Mouse (Mus musculus) neural tube, embryonic 13.5 days (tissue): ENCODE results near the gene Fbxl19. TPM values are rescaled to one million over a fixed set of nuclear protein-coding genes. Genes with fewer than 3 reads are reported as not detected.

ENCODE experiments used
- ATAC-seq: fragments of 200-750 bp; cut with Nextera tagmentation; 2 replicates; pipeline ENCODE4 v1.8.0; 2017; ENCODE audit warnings: low read depth, mild to moderate bottlenecking, moderate TSS enrichment, moderate library complexity
- H3K27ac ChIP-seq: fragments of 300-500 bp; sonication (generic); replicated peaks from 2 replicates; pipeline ENCODE4 v1.5.1; 2015; ENCODE audit warnings: moderate library complexity, mild to moderate bottlenecking, inconsistent platforms
- H3K27me3 ChIP-seq: fragments of 300-500 bp; sonication (generic); 2 replicates; pipeline ENCODE4 v1.6.1; 2015; ENCODE audit warnings: mild to moderate bottlenecking, inconsistent platforms
- H3K36me3 ChIP-seq: fragments of 300-500 bp; sonication (generic); 2 replicates; pipeline ENCODE4 v1.6.1; 2015; ENCODE audit warnings: mild to moderate bottlenecking, inconsistent platforms
- H3K4me1 ChIP-seq: fragments of 300-500 bp; sonication (generic); replicated peaks from 2 replicates; pipeline ENCODE4 v1.6.1; 2015; ENCODE audit warnings: inconsistent platforms
- H3K4me2 ChIP-seq: fragments of 300-500 bp; sonication (generic); 2 replicates; pipeline ENCODE4 v1.6.1; 2015; ENCODE audit warnings: inconsistent platforms, mild to moderate bottlenecking, moderate library complexity
- H3K4me3 ChIP-seq: fragments of 300-500 bp; sonication (generic); 2 replicates; pipeline ENCODE4 v1.5.1; 2015; ENCODE audit warnings: mild to moderate bottlenecking, inconsistent platforms
- H3K9ac ChIP-seq: fragments of 300-500 bp; sonication (generic); 2 replicates; pipeline ENCODE4 v1.6.1; 2015; ENCODE audit warnings: moderate library complexity, mild to moderate bottlenecking, inconsistent platforms
- H3K9me3 ChIP-seq: fragments of 300-500 bp; sonication (generic); 2 replicates; pipeline ENCODE4 v1.6.1; 2016; ENCODE audit warnings: inconsistent platforms
- WGBS: fragments of 180-500 bp; shearing (Covaris S2); methylation state at CpG from one replicate; pipeline ENCODE4 v1.1.7; 2015; 5-methylcytosine and 5-hydroxymethylcytosine counted together
- microRNA counts: library from miRNA; unstranded; fragments of <30 nt; microRNA quantifications from one replicate; lab custom pipeline; 2016
- microRNA-seq: library from miRNA; unstranded; fragments of <30 nt; microRNA quantifications from one replicate; pipeline ENCODE4, GENCODE M21; 2016
- polyA plus RNA-seq: library from polyadenylated mRNA; unstranded; fragments of >200 nt; fragmentation: Nextera tagmentation; extraction: Ambion mirVana; gene quantifications from 2 replicates; pipeline ENCODE4 v1.2.1, GENCODE M21; 2015

Fbxl19 gene
- polyA plus RNA-seq, 1 experiment from 2014 or later: 8.8 TPM

DNA sequence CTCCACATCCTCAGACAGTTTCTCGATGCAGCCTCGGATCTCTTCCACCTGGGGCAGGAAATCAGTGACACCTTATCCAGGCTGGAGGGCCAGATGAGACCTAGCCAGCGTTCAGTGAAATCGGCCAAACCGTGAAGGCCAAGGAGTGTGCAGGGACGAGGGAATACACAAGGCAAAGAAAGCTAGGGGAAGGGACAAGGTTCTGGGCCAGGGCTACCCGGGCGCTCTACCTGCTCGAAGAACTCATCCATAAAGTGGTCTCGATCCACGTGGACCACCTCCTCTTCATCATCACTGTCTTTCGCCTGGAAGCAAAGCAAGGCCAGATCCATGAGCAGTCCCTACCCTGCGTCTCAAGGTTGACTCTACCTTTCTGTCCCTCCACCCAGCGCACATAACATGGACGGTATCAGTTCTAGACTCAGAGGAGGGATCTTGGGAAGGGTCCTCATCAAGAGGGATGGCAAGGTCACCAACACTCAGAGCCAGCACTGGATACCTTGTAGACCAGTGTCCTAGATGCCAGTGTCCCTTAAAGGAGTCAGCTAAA, 70.8 kb downstream of the Fbxl19 start:
- H3K36me3 ChIP-seq: peaks cover 59% of the 10 kb centered on the region
- no peaks in the 10 kb centered on the region for H3K4me1 ChIP-seq
- H3K27me3 ChIP-seq: no peaks in the 10 kb centered on the region
- no peak overlapping the region for H3K27ac ChIP-seq
- no peak for ATAC-seq
- H3K9me3 ChIP-seq: no peaks in the 10 kb centered on the region
- H3K4me2 ChIP-seq: no peak overlapping the region
- 93% methylated on average over 15 of the region's 15 CpGs for WGBS
- peak overlapping the region; percentile 26; the same call in 1 of the 2 replicates for H3K9ac ChIP-seq
- no peak overlapping the region for H3K4me3 ChIP-seq

DNA sequence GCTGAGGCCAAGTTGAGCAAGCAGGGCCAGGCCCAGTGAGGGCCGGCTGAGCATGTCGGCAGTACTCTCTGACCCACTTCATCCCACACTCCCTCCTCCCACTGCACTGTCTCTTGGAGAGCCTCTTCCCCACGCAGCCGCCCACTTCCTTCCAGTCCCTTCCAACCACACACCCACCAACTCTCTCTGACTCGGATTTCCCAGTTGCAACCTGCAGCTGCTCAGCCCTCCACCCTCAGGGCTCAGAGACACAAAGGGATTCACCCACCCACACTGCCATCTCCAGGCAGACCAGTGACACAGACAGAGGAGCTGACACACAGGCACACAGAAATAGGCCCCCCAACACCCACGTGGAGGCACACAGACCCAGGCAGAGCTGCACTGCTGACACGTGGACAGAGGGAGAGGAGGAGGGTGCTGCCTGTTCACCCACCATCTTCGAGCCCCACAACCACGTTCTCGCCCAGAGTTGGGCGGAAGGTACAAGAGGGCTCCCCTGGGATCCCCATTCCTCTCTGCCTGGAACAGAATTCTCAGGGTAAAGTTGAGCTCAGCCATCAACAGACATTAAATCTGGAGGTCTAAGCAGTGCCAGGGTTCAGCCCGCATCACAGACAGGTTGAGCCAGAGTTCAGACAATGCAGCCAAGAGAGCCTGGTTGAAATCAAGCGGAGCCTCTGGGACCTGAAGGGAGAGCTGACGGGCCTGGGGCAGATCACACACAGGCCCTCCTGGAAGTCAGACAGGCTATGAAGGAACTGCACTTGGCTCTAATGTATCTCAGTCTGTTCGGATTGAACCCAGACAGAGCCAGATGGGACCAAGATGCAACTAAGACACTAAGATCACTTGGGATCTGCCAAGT, 71.8 kb downstream of the Fbxl19 start:
- no peak overlapping the region for H3K27ac ChIP-seq
- no peaks in the 10 kb centered on the region for H3K27me3 ChIP-seq
- no peaks in the 10 kb centered on the region for H3K9me3 ChIP-seq
- ATAC-seq: no peak
- no peak overlapping the region for H3K4me3 ChIP-seq
- peak overlapping the region; percentile 26 for H3K9ac ChIP-seq
- 66% methylated on average over 15 of the region's 15 CpGs for WGBS
- H3K4me2 ChIP-seq: no peak overlapping the region
- peaks cover 49% of the 10 kb centered on the region for H3K36me3 ChIP-seq
- H3K4me1 ChIP-seq: peaks cover 6% of the 10 kb centered on the region; the same call in 1 of the 2 replicates

DNA sequence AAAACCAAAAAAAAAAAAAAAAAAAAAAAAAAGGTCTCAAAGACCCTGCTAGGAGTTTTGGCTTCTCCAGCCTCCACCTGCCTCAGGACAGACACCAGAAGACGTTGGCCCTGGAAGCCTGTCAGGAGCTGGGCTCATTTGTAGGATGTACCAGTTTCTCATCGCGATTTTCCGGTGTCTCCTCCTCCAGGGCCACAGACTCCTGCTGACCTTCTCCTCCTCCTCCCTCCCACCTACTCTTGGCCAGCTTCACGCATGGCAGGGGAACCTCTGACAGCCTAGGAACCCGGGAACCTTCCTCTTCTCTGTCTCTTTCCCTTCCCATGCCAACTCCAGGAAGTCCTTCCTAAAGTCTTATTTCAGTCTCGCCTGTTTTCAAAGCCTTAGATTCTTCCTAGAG, 72.7 kb downstream of the Fbxl19 start:
- H3K4me1 ChIP-seq: peaks cover 12% of the 10 kb centered on the region; the same call in 1 of the 2 replicates
- no peaks in the 10 kb centered on the region for H3K9me3 ChIP-seq
- 79% methylated on average over 7 of the region's 7 CpGs for WGBS
- peaks cover 42% of the 10 kb centered on the region for H3K36me3 ChIP-seq
- ATAC-seq: no peak
- no peak overlapping the region for H3K27ac ChIP-seq
- H3K4me3 ChIP-seq: no peak overlapping the region
- H3K4me2 ChIP-seq: no peak overlapping the region
- no peaks in the 10 kb centered on the region for H3K27me3 ChIP-seq
- H3K9ac ChIP-seq: no peak overlapping the region

DNA sequence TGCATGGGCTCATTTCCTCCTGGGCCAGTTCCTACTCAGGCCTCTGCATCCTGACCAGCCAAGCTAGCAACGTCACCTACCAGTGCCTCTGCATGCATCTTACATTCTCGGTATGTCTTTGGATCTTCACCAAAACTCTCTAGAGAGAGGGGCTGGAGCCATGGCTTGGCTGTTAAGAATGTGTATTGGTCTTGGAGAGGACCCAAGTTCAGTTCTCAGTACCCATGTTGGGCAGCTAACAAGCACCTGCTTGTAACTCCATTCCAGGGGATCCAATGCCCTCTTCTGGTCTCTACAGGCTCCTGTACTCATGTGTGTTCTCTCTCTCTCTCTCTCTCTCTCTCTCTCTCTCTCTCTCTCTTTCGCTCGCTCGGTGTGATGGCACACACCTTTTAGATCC, 73.4 kb downstream of the Fbxl19 start:
- Histone ChIP-seq H3K27me3 (no peaks in the 10 kb centered on the region), H3K36me3 (peaks cover 35% of the 10 kb centered on the region), H3K27ac (no peak overlapping the region), H3K4me2 (no peak overlapping the region), H3K4me3 (no peak overlapping the region), H3K9me3 (no peaks in the 10 kb centered on the region), H3K4me1 (peaks cover 18% of the 10 kb centered on the region), H3K9ac (no peak overlapping the region)
- ATAC-seq: no peak
- WGBS: 91% methylated on average over 5 of the region's 5 CpGs

MicroRNAs encoded within 50 kb of the gene (microRNA counts, 519-probe panel; counts per million panel counts)
- microRNA mmu-miR-762 (lab: Ali Mortazavi, UCI): 1,674 counts per million, percentile 10 among the panel's probes with 10 or more counts

Small RNA genes within 50 kb of the gene (microRNA-seq; reads per million reads assigned to microRNA genes)
- not detected for gene Mir762

Other genes with a start within 250 kb of the Fbxl19 start
- gene Srcap, start 232.6 kb upstream of the Fbxl19 start, polyA plus RNA-seq: 50.1 and 56.1 TPM in 2 replicates
- 15.7 and 16.6 TPM in 2 replicates for gene Gm42715, start 225.0 kb upstream of the Fbxl19 start, polyA plus RNA-seq
- 4.5 and 4.8 TPM in 2 replicates for gene Tmem265, start 183.2 kb upstream of the Fbxl19 start, polyA plus RNA-seq
- 59.1 and 62.8 TPM in 2 replicates for gene Phkg2, start 171.2 kb upstream of the Fbxl19 start, polyA plus RNA-seq
- gene Ccdc189, start 155.9 kb upstream of the Fbxl19 start, polyA plus RNA-seq: 9.2 and 11.2 TPM in 2 replicates
- gene Rnf40, start 155.8 kb upstream of the Fbxl19 start, polyA plus RNA-seq: 43.5 and 48.3 TPM in 2 replicates
- gene Zfp629, start 128.7 kb upstream of the Fbxl19 start, polyA plus RNA-seq: 22.8 and 23.1 TPM in 2 replicates
- gene Bcl7c, start 35.6 kb upstream of the Fbxl19 start, polyA plus RNA-seq: 41.2 and 44.9 TPM in 2 replicates
- gene Ctf1, start 31.8 kb upstream of the Fbxl19 start, polyA plus RNA-seq: 4.5 and 4.9 TPM in 2 replicates
- not detected in 2 replicates for gene Ctf2, start 12.4 kb upstream of the Fbxl19 start, polyA plus RNA-seq
- gene Orai3, start 25.3 kb downstream of the Fbxl19 start, polyA plus RNA-seq: 9.7 and 9.9 TPM in 2 replicates
- 19.0 and 20.9 TPM in 2 replicates for gene Setd1a, start 32.1 kb downstream of the Fbxl19 start, polyA plus RNA-seq
- gene Gm49388, start 41.1 kb downstream of the Fbxl19 start, polyA plus RNA-seq: not detected in 2 replicates
- 9.5 and 9.8 TPM in 2 replicates for gene Hsd3b7, start 56.1 kb downstream of the Fbxl19 start, polyA plus RNA-seq
- 18.9 and 25.4 TPM in 2 replicates for gene Stx4a, start 79.8 kb downstream of the Fbxl19 start, polyA plus RNA-seq
- 38.4 and 39.8 TPM in 2 replicates for gene Stx1b, start 80.0 kb downstream of the Fbxl19 start, polyA plus RNA-seq
- 10.2 and 12.0 TPM in 2 replicates for gene Zfp646, start 131.7 kb downstream of the Fbxl19 start, polyA plus RNA-seq
- 32.5 and 35.1 TPM in 2 replicates for gene Zfp668, start 132.3 kb downstream of the Fbxl19 start, polyA plus RNA-seq
- gene Prss53, start 146.4 kb downstream of the Fbxl19 start, polyA plus RNA-seq: 0.70 and 0.87 TPM in 2 replicates
- gene Gm21974, start 150.9 kb downstream of the Fbxl19 start, polyA plus RNA-seq: not detected in 2 replicates
- 73.8 and 77.6 TPM in 2 replicates for gene Vkorc1, start 151.1 kb downstream of the Fbxl19 start, polyA plus RNA-seq
- 55.3 and 64.4 TPM in 2 replicates for gene Bckdk, start 159.5 kb downstream of the Fbxl19 start, polyA plus RNA-seq
- gene Kat8, start 168.0 kb downstream of the Fbxl19 start, polyA plus RNA-seq: 47.1 and 55.8 TPM in 2 replicates
- 0.18 and 0.58 TPM in 2 replicates for gene Prss8, start 185.6 kb downstream of the Fbxl19 start, polyA plus RNA-seq
- gene Prss36, start 202.2 kb downstream of the Fbxl19 start, polyA plus RNA-seq: 13.7 and 14.8 TPM in 2 replicates
- 376 and 434 TPM in 2 replicates for gene Fus, start 222.9 kb downstream of the Fbxl19 start, polyA plus RNA-seq
- 7.0 and 7.4 TPM in 2 replicates for gene Pycard, start 249.3 kb downstream of the Fbxl19 start, polyA plus RNA-seq